Mouse (Mus musculus): ENCODE results near the gene Alox12. TPM values are rescaled to one million over a fixed set of nuclear protein-coding genes. Genes with fewer than 3 reads are reported as not detected.

The Alox12 gene
- polyA plus RNA-seq (2012; rRNA removed; ENCODE audit: low replicate concordance) = 2.9 and 5.0 TPM in 2 replicates

GRCm38 (mm10) chr11:70254931-70255531 lies at the start of gene Alox12:
Gene Alox12, minus strand, starts transcription at chr11:70255353.

DNA sequence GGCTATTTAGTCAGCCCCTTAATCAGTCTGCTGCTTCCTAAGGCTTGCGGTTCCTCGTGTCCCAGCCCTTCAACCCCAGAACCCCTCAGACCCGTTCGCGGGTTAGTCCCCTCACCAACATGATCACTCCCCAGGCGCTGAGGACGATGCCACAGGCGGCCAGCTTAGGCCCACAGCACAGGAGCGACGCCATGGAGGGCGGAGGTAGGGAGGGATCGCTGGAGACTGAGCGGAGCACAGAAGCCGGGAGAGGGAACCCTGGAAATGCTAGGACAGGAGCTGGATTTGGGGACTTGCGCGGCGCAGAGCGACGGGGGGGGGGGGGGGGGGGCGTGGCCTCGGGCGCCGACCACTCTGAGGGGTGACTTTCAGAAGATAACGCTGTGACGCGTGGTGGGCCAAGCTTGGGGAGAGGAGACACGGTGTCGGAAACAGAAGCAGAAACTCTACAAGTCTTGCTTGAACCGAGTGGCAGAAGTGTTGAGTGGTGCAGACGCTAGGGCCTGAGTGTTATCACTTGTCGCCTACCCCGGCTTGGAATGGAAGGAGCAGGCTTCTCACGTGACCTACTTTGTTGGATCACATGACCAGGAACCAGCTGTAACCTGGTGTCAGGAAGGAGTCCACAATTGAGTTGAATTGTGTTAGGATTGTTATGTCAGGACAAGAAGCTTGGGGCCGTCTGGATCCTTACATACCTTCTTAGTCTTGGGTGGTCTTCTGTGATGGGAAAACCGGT lies 15.4 kb downstream of the Alox12 start, which contains the start of the genes Gm21988 and Rnasek:
TSS of gene Gm21988 (minus strand) at position 290 of the 739 bp plus-strand sequence.
TSS of gene Rnasek (minus strand) at position 302 of the 739 bp plus-strand sequence.

GRCm38 (mm10) chr11:70237457-70238167 lies 17.5 kb downstream of the Alox12 start, which contains the start of gene 0610010K14Rik:
Gene 0610010K14Rik, minus strand, starts transcription at chr11:70237914.

GRCm38 (mm10) chr11:70229260-70230010 lies 25.7 kb downstream of the Alox12 start, which contains the start of gene Bcl6b:
Gene Bcl6b, minus strand, starts transcription at chr11:70229798.

DNA sequence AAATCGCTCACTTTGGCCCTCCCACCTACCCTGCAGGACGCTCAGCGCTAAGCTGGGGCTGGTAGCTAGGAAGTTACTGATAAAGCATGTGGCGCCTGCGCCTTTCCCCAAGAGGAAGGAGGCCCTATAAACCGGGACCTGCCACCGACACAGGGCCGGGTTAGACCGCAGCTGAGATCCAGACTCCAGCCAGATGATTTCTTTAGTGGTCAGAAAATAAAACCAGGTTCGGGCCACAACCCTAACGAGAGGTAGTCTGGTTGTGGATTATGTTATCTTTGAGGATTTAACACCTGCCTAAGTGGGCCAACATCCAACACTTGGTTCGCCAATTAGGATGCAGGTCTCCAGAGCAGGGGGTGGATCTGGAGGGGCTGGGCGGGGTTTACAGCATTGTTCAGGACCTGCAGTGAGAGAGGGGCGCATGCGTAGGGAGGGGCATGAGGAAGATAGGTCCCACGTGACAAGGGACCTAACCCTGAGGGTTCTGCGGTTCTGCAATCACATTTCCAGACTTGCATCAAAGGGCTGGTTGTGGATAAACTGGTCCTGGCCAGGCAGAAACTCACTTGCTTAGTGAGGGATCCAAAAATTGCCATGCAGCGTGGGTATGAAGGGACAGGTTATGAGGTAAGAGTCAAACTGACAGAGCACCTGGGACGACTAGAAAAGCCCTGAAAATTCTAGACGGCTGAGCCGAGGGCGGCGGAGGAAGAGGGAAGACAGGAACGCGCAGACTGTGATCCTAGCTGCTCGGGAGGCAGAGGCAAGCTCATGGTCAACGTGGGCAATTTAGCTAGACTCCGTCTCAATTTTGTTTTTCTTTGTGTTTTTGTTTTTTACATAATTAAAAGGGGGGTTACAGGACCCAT lies 34.2 kb downstream of the Alox12 start, which contains the start of gene Slc16a13:
TSS of gene Slc16a13 (minus strand) at position 334 of the 872 bp plus-strand sequence.

DNA sequence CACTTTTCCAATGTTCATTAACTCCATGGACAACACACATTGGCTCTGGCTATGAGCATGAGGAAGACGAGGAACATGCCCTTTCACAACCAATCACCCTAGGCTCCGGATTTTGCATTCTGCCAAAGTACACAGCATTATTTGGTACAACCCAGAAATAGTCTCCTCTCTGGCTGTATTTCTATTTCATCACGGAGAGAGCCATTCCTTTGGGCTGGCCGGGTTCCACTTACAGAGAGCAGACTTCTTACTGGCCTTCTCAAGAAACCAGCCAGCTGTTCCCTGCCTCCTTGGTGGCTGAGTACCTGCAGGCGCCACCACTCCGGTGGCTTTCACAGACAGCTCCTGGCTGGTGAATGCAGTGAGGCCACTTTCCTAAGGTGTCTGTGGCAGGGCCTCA lies 42.7 kb downstream of the Alox12 start, which contains the start of gene Slc16a11:
TSS of gene Slc16a11 (plus strand) at position 330 of the 400 bp plus-strand sequence.

Other genes starting within 250 kb of the Alox12 start
- gene Acadvl, start 239.9 kb downstream of the Alox12 start, polyA plus RNA-seq (2012; rRNA removed; ENCODE audit: low replicate concordance) = 171 and 264 TPM in 2 replicates
- 22.3 and 22.8 TPM in 2 replicates for gene Dlg4, start 238.4 kb downstream of the Alox12 start, polyA plus RNA-seq (2012; rRNA removed; ENCODE audit: low replicate concordance)
- 2.4 TPM in 1 of 2 replicates, not detected in the other for gene Asgr1, start 201.3 kb downstream of the Alox12 start, polyA plus RNA-seq (2012; rRNA removed; ENCODE audit: low replicate concordance)
- gene Asgr2, start 162.7 kb downstream of the Alox12 start, polyA plus RNA-seq (2012; rRNA removed; ENCODE audit: low replicate concordance) = 3.7 and 5.9 TPM in 2 replicates
- 23.2 and 54.4 TPM in 2 replicates for gene Mgl2, start 125.0 kb downstream of the Alox12 start, polyA plus RNA-seq (2012; rRNA removed; ENCODE audit: low replicate concordance)
- 41.2 and 77.8 TPM in 2 replicates for gene Clec10a, start 99.2 kb downstream of the Alox12 start, polyA plus RNA-seq (2012; rRNA removed; ENCODE audit: low replicate concordance)
- 4.8 and 9.0 TPM in 2 replicates for gene Slc16a11, start 42.6 kb downstream of the Alox12 start, polyA plus RNA-seq (2012; rRNA removed; ENCODE audit: low replicate concordance)
- gene Slc16a13, start 34.3 kb downstream of the Alox12 start, polyA plus RNA-seq (2012; rRNA removed; ENCODE audit: low replicate concordance) = 4.6 and 5.2 TPM in 2 replicates
- 11.9 TPM in 2 replicates for gene Bcl6b, start 25.6 kb downstream of the Alox12 start, polyA plus RNA-seq (2012; rRNA removed; ENCODE audit: low replicate concordance)
- gene 0610010K14Rik, start 17.4 kb downstream of the Alox12 start, polyA plus RNA-seq (2012; rRNA removed; ENCODE audit: low replicate concordance) = 64.0 and 79.8 TPM in 2 replicates
- 7.3 and 8.3 TPM in 2 replicates for gene Gm21988, start 15.5 kb downstream of the Alox12 start, polyA plus RNA-seq (2012; rRNA removed; ENCODE audit: low replicate concordance)
- gene Rnasek, start 15.5 kb downstream of the Alox12 start, polyA plus RNA-seq (2012; rRNA removed; ENCODE audit: low replicate concordance) = 228 and 250 TPM in 2 replicates
- 1.1 and 5.8 TPM in 2 replicates for gene Alox12e, start 67.3 kb upstream of the Alox12 start, polyA plus RNA-seq (2012; rRNA removed; ENCODE audit: low replicate concordance)
- gene Alox15, start 96.7 kb upstream of the Alox12 start, polyA plus RNA-seq (2012; rRNA removed; ENCODE audit: low replicate concordance) = 7.3 TPM in 2 replicates
- 20.5 and 21.3 TPM in 2 replicates for gene Pelp1, start 154.7 kb upstream of the Alox12 start, polyA plus RNA-seq (2012; rRNA removed; ENCODE audit: low replicate concordance)
- gene Arrb2, start 177.3 kb upstream of the Alox12 start, polyA plus RNA-seq (2012; rRNA removed; ENCODE audit: low replicate concordance) = 101 and 115 TPM in 2 replicates
- 18.4 and 20.8 TPM in 2 replicates for gene Med11, start 196.6 kb upstream of the Alox12 start, polyA plus RNA-seq (2012; rRNA removed; ENCODE audit: low replicate concordance)
- gene Zmynd15, start 204.1 kb upstream of the Alox12 start, polyA plus RNA-seq (2012; rRNA removed; ENCODE audit: low replicate concordance) = 15.4 and 27.1 TPM in 2 replicates
- gene Cxcl16, start 204.6 kb upstream of the Alox12 start, polyA plus RNA-seq (2012; rRNA removed; ENCODE audit: low replicate concordance) = 55.8 and 86.0 TPM in 2 replicates
- 0.94 and 1.3 TPM in 2 replicates for gene Tm4sf5, start 249.9 kb upstream of the Alox12 start, polyA plus RNA-seq (2012; rRNA removed; ENCODE audit: low replicate concordance)